ENCODE assay signal across 11 mouse cellular contexts in genomic region chr5:14092262-14092776, GRCm38 (mm10).
DNase-seq lines count a peak whose midpoint lies in the region; ATAC-seq lines count a peak whose summit lies in the region.
"Had no signal": no experiment of that assay in that cellular context is flagged by ENCODE, and none has a peak within 500 bp of the region (broad histone marks: within the 10 kb centered on the region; RNA-seq: fewer than 3 reads in every experiment).

No protein-coding gene starts in this region.

- no peaks in the 10 kb centered on the region for H3K36me3 ChIP-seq in heart, embryonic 11.5 days (ENCODE audit: control insufficient read depth, insufficient read depth, low read length)
- H3K36me3 ChIP-seq in lung, embryonic 16.5 days (ENCODE audit: control insufficient read depth, insufficient read depth, low read length): no peaks in the 10 kb centered on the region
- H3K36me3 ChIP-seq in forebrain, embryonic 15.5 days: no peaks in the 10 kb centered on the region
- H3K36me3 ChIP-seq in neural tube, embryonic 14.5 days (ENCODE audit: control insufficient read depth, insufficient read depth, low read length): no peaks in the 10 kb centered on the region
- H3K36me3 ChIP-seq: liver, embryonic 12.5 days had no signal

- no peak overlapping the region for H3K9ac ChIP-seq in heart, embryonic 11.5 days (ENCODE audit: low read depth, low read length)
- H3K9ac ChIP-seq in lung, embryonic 16.5 days (ENCODE audit: low read length): no peak overlapping the region
- H3K9ac ChIP-seq in forebrain, embryonic 15.5 days (replicated peaks): no peak overlapping the region
- no peak overlapping the region for H3K9ac ChIP-seq in neural tube, embryonic 14.5 days (replicated peaks; ENCODE audit: low read depth, low read length)
- H3K9ac ChIP-seq: liver, embryonic 12.5 days had no signal

- no peak for ATAC-seq in heart, embryonic 11.5 days (replicated peaks; ENCODE audit: insufficient number of reproducible peaks, low FRiP score, low TSS enrichment)
- ATAC-seq in lung, embryonic 16.5 days (ENCODE audit: low read depth): no peak
- ATAC-seq in forebrain, embryonic 15.5 days (replicated peaks): no peak
- ATAC-seq in neural tube, embryonic 14.5 days (ENCODE audit: low read depth): no peak
- ATAC-seq: liver, embryonic 12.5 days had no signal

- no peaks in the 10 kb centered on the region for H3K9me3 ChIP-seq in heart, embryonic 11.5 days (replicated peaks; ENCODE audit: control insufficient read depth, low read length)
- H3K9me3 ChIP-seq in lung, embryonic 16.5 days (ENCODE audit: control insufficient read depth, low read length): no peaks in the 10 kb centered on the region
- no peaks in the 10 kb centered on the region for H3K9me3 ChIP-seq in forebrain, embryonic 15.5 days
- H3K9me3 ChIP-seq in neural tube, embryonic 14.5 days (ENCODE audit: control insufficient read depth, low read length): no peaks in the 10 kb centered on the region
- H3K9me3 ChIP-seq: liver, embryonic 12.5 days had no signal

- H3K4me1 ChIP-seq in heart, embryonic 11.5 days (ENCODE audit: control insufficient read depth, insufficient read depth, low read length): no peaks in the 10 kb centered on the region
- H3K4me1 ChIP-seq in lung, embryonic 16.5 days (replicated peaks; ENCODE audit: control insufficient read depth, insufficient read depth, low read length): peaks cover 8% of the 10 kb centered on the region; the same call in 1 of the 2 replicates
- H3K4me1 ChIP-seq in forebrain, embryonic 15.5 days: peaks cover 7% of the 10 kb centered on the region; the same call in 1 of the 2 replicates
- no peaks in the 10 kb centered on the region for H3K4me1 ChIP-seq in neural tube, embryonic 14.5 days (ENCODE audit: control insufficient read depth, insufficient read depth, low read length)
- H3K4me1 ChIP-seq: liver, embryonic 12.5 days had no signal

- H3K4me3 ChIP-seq in heart, embryonic 11.5 days (ENCODE audit: low read depth, low read length): no peak overlapping the region
- no peak overlapping the region; the same call in 1 of the 2 replicates for H3K4me3 ChIP-seq in lung, embryonic 16.5 days (ENCODE audit: low read length)
- no peak overlapping the region for H3K4me3 ChIP-seq in forebrain, embryonic 15.5 days
- no peak overlapping the region for H3K4me3 ChIP-seq in neural tube, embryonic 14.5 days (ENCODE audit: low read depth, low read length)
- H3K4me3 ChIP-seq: liver, embryonic 12.5 days had no signal

- peak overlapping the region; percentile 35 for H3K4me2 ChIP-seq in heart, embryonic 11.5 days
- H3K4me2 ChIP-seq in lung, embryonic 16.5 days (ENCODE audit: low read depth, low read length): peak overlapping the region; percentile 32
- peak overlapping the region; percentile 14; the same call in 1 of the 2 replicates for H3K4me2 ChIP-seq in forebrain, embryonic 15.5 days (replicated peaks)
- 0 out of 2 replicates have a peak overlapping the region, but pooled peaks have one; percentile 12 for H3K4me2 ChIP-seq in neural tube, embryonic 14.5 days (ENCODE audit: low read depth, low read length)
- H3K4me2 ChIP-seq: liver, embryonic 12.5 days had no signal

- intact Hi-C loops in gastrocnemius, postnatal 36 days (cut with DNase I): no loop called here

- no peaks in the 10 kb centered on the region for H3K27me3 ChIP-seq in heart, embryonic 11.5 days (ENCODE audit: control insufficient read depth, insufficient read depth, low read length)
- H3K27me3 ChIP-seq in lung, embryonic 16.5 days (ENCODE audit: control insufficient read depth, insufficient read depth, low read depth, low read length): no peaks in the 10 kb centered on the region
- H3K27me3 ChIP-seq in forebrain, embryonic 15.5 days: no peaks in the 10 kb centered on the region
- no peaks in the 10 kb centered on the region for H3K27me3 ChIP-seq in neural tube, embryonic 14.5 days (ENCODE audit: control insufficient read depth, insufficient read depth, low read length)
- H3K27me3 ChIP-seq: liver, embryonic 12.5 days had no signal

- no peak overlapping the region for H3K27ac ChIP-seq in heart, embryonic 11.5 days (ENCODE audit: low read depth, low read length)
- H3K27ac ChIP-seq in lung, embryonic 16.5 days (ENCODE audit: low read length): peak overlapping the region; percentile 12; the same call in 1 of the 2 replicates
- no peak overlapping the region for H3K27ac ChIP-seq in forebrain, embryonic 15.5 days (replicated peaks)
- H3K27ac ChIP-seq in neural tube, embryonic 14.5 days (ENCODE audit: low read depth, low read length): no peak overlapping the region
- H3K27ac ChIP-seq: liver, embryonic 12.5 days had no signal

- DNase-seq in heart, adult 9 months (ENCODE audit: low spot score in 2 of 2): no peak
- no peak for DNase-seq in lung, postnatal 36 days
- no peak for DNase-seq in gastrocnemius, postnatal 36 days
- DNase-seq in urinary bladder, adult 18-20 months (ENCODE audit: low spot score in 2 of 2): no peak
- DNase-seq: gastrocnemius, postnatal 14 days; thymus, postnatal 14 days had no signal

- 46% methylated on average over 14 of the region's 14 CpGs for WGBS in heart, embryonic 11.5 days (ENCODE audit: insufficient replicate concordance)
- WGBS in lung, embryonic 16.5 days: 31% methylated on average over 14 of the region's 14 CpGs
- 49% methylated on average over 14 of the region's 14 CpGs for WGBS in forebrain, embryonic 15.5 days
- 48% methylated on average over 14 of the region's 14 CpGs for WGBS in neural tube, embryonic 14.5 days
